Mouse (Mus musculus): ENCODE measurements at regions not wholly inside any gene's neighbourhood (a gene's known extent, or its start where the extent isn't known, plus 50 kb on each side); places are given as distances from the start of the nearest gene placed in this dataset.

GRCm38 (mm10) chr11:110727357-110727961 is 240.4 kb upstream of the Kcnj16 start:
- Histone ChIP-seq H3K9ac (ENCODE audit: control insufficient read depth, low read depth, low read length, poor library complexity, severe bottlenecking) (no peak overlapping the region), H3K27me3 (ENCODE audit: control insufficient read depth in 1 of 2, insufficient read depth in 2 of 2, low read length in 2 of 2) (no peaks in the 10 kb centered on the region), H3K36me3 (ENCODE audit: control insufficient read depth in 1 of 2, insufficient read depth in 2 of 2, low read length in 2 of 2) (no peaks in the 10 kb centered on the region), H3K9me3 (replicated peaks; ENCODE audit: insufficient read depth, low read length) (no peaks in the 10 kb centered on the region), H3K4me3 (ENCODE audit: control insufficient read depth in 1 of 2, insufficient read depth in 1 of 2, low read depth in 2 of 2, low read length in 2 of 2) (no peak overlapping the region), H3K4me1 (ENCODE audit: control insufficient read depth in 1 of 2, insufficient read depth in 2 of 2, low read length in 2 of 2) (no peaks in the 10 kb centered on the region), H3K27ac (ENCODE audit: control insufficient read depth, low read depth, low read length) (no peak overlapping the region), H3K79me2 (ENCODE audit: control insufficient read depth, insufficient read depth, low read length, poor library complexity) (no peaks in the 10 kb centered on the region)
- TF ChIP-seq MAX (IDR thresholded peaks at IDR 0.05; ENCODE audit: low read length): no peak
- no peak for TF ChIP-seq MXI1 (IDR thresholded peaks at IDR 0.05; ENCODE audit: low read depth, low read length)
- no peak for TF ChIP-seq ZC3H11A (IDR thresholded peaks at IDR 0.05; ENCODE audit: low read depth, low read length)
- TF ChIP-seq EP300 (IDR thresholded peaks at IDR 0.05; ENCODE audit: low read depth in 1 of 2, low read length in 2 of 2): no peak
- no peak for TF ChIP-seq TCF12 (IDR thresholded peaks at IDR 0.05; ENCODE audit: low read depth, low read length)
- TF ChIP-seq ELF1 (IDR thresholded peaks at IDR 0.05; ENCODE audit: low read depth, low read length): no peak
- peak; percentile 2 for DNase-seq (ENCODE audit: low read depth, low spot score)

- Histone ChIP-seq H3K4me1 (ENCODE audit: control insufficient read depth in 1 of 2, insufficient read depth in 2 of 2, low read length in 2 of 2) (no peaks in the 10 kb centered on the region), H3K36me3 (ENCODE audit: control insufficient read depth in 1 of 2, insufficient read depth in 2 of 2, low read length in 2 of 2) (no peaks in the 10 kb centered on the region), H3K79me2 (ENCODE audit: control insufficient read depth, insufficient read depth, low read length, poor library complexity) (no peaks in the 10 kb centered on the region), H3K27me3 (ENCODE audit: control insufficient read depth in 1 of 2, insufficient read depth in 2 of 2, low read length in 2 of 2) (no peaks in the 10 kb centered on the region), H3K4me3 (ENCODE audit: control insufficient read depth in 1 of 2, insufficient read depth in 1 of 2, low read depth in 2 of 2, low read length in 2 of 2) (no peak overlapping the region), H3K27ac (ENCODE audit: control insufficient read depth, low read depth, low read length) (no peak overlapping the region), H3K9me3 (replicated peaks; ENCODE audit: insufficient read depth, low read length) (no peaks in the 10 kb centered on the region), H3K9ac (ENCODE audit: control insufficient read depth, low read depth, low read length, poor library complexity, severe bottlenecking) (no peak overlapping the region)
- no peak for DNase-seq (ENCODE audit: low read depth, low spot score)
- TF ChIP-seq GABPA (IDR thresholded peaks at IDR 0.05; ENCODE audit: low read depth, low read length): no peak
- no peak for TF ChIP-seq MEF2A (IDR thresholded peaks at IDR 0.05; ENCODE audit: extremely low read depth, insufficient replicate concordance, low read depth, low read length, poor library complexity, severe bottlenecking)
- TF ChIP-seq UBTF (IDR thresholded peaks at IDR 0.05; ENCODE audit: borderline replicate concordance, insufficient read depth, low read depth, low read length): no peak
- no peak for TF ChIP-seq ZC3H11A (IDR thresholded peaks at IDR 0.05; ENCODE audit: low read depth, low read length)
- no peak for TF ChIP-seq POLR2A (IDR thresholded peaks at IDR 0.05; ENCODE audit: control insufficient read depth in 1 of 2, insufficient read depth in 1 of 2, low read depth in 1 of 2, low read length in 2 of 2, poor library complexity in 1 of 2)
- TF ChIP-seq TCF12 (IDR thresholded peaks at IDR 0.05; ENCODE audit: low read depth, low read length): no peak
- TF ChIP-seq MYB (IDR thresholded peaks at IDR 0.05; ENCODE audit: low read depth, low read length): no peak
- no peak for TF ChIP-seq CTCF (IDR thresholded peaks at IDR 0.05 in 2 of 3, conservative IDR thresholded peaks at IDR 0.05 in 1 of 3; ENCODE audit: control insufficient read depth in 1 of 3, insufficient read depth in 1 of 3, low read depth in 2 of 3, low read length in 3 of 3, poor library complexity in 1 of 3, severe bottlenecking in 1 of 3)
- TF ChIP-seq BHLHE40 (IDR thresholded peaks at IDR 0.05; ENCODE audit: borderline replicate concordance, low read depth, low read length): no peak
- no peak for TF ChIP-seq ZNF384 (IDR thresholded peaks at IDR 0.05; ENCODE audit: low read depth, low read length)
- no peak for TF ChIP-seq ETS1 (IDR thresholded peaks at IDR 0.05; ENCODE audit: low read depth, low read length)
- no peak for TF ChIP-seq SMC3 (IDR thresholded peaks at IDR 0.05; ENCODE audit: low read depth, low read length)
- no peak for TF ChIP-seq MAX (IDR thresholded peaks at IDR 0.05; ENCODE audit: low read length)
- no peak for TF ChIP-seq GATA1 (IDR thresholded peaks at IDR 0.05; ENCODE audit: low read depth, low read length)
- TF ChIP-seq HCFC1 (IDR thresholded peaks at IDR 0.05; ENCODE audit: low read depth, low read length): no peak
- no peak for TF ChIP-seq ELF1 (IDR thresholded peaks at IDR 0.05; ENCODE audit: low read depth, low read length)
- no peak for TF ChIP-seq USF1 (IDR thresholded peaks at IDR 0.05; ENCODE audit: low read depth, low read length)
- no peak for TF ChIP-seq JUND (IDR thresholded peaks at IDR 0.05; ENCODE audit: low read depth, low read length)
These were observed 236.3 kb upstream of the Kcnj16 start for GRCm38 (mm10) chr11:110731510-110731909.
